Mouse (Mus musculus) heart, adult 2 months (tissue): ENCODE results near the gene Qk. TPM values are rescaled to one million over a fixed set of nuclear protein-coding genes. Genes with fewer than 3 reads are reported as not detected.

Experiments
- DNase-seq, 2 experiments: peaks; one replicate each; pipeline ENCODE4 v3.0.0; 2021
- H3K27ac ChIP-seq: fragments of 200-600 bp; 2 replicates; pipeline ENCODE4 v1.8.1; 2022
- H3K27me3 ChIP-seq: fragments of 200-500 bp; 2 replicates; pipeline ENCODE4 v1.6.1; 2012; ENCODE audit warnings: mild to moderate bottlenecking, low read length, inconsistent platforms, mixed read lengths; ENCODE audit not compliant: control insufficient read depth, insufficient read depth
- H3K36me3 ChIP-seq: fragments of 200-500 bp; 2 replicates; pipeline ENCODE4 v1.6.1; 2012; ENCODE audit warnings: low read length, inconsistent platforms; ENCODE audit not compliant: control insufficient read depth, insufficient read depth
- H3K4me1 ChIP-seq: fragments of 200-500 bp; 2 replicates; pipeline ENCODE4 v1.6.1; 2011; ENCODE audit warnings: low read length; ENCODE audit not compliant: control insufficient read depth, insufficient read depth
- H3K4me3 ChIP-seq: fragments of 200-600 bp; 2 replicates; pipeline ENCODE4 v1.8.1; 2022
- H3K79me2 ChIP-seq: fragments of 200-500 bp; replicated peaks from 2 replicates; pipeline ENCODE4 v1.6.1; 2012; ENCODE audit warnings: mild to moderate bottlenecking, inconsistent platforms, low read length, moderate library complexity, mixed read lengths; ENCODE audit not compliant: control insufficient read depth, insufficient read depth
- H3K9ac ChIP-seq: fragments of 200-500 bp; 2 replicates; pipeline ENCODE4 v1.6.1; 2012; ENCODE audit warnings: low read depth, mild to moderate bottlenecking, control low read depth, inconsistent platforms, low read length, mixed read lengths
- CTCF ChIP-seq: fragments of 200-600 bp; IDR thresholded peaks from 2 replicates; pipeline ENCODE4 v1.8.1; 2022; ENCODE audit warnings: antibody characterized with exemption, mild to moderate bottlenecking, moderate library complexity
- EP300 ChIP-seq: fragments of 200-500 bp; IDR thresholded peaks from 2 replicates; pipeline ENCODE4 v1.6.1; 2011; ENCODE audit warnings: low read depth, low read length, control low read depth; ENCODE audit not compliant: insufficient read depth
- POLR2A ChIP-seq: fragments of 200-500 bp; IDR thresholded peaks from 2 replicates; pipeline ENCODE4 v1.6.1; 2011; ENCODE audit warnings: mild to moderate bottlenecking, low read depth, low read length, control low read depth; ENCODE audit not compliant: insufficient read depth
- WGBS: fragments of 180-500 bp; shearing (Covaris S2); methylation state at CpG from one replicate; pipeline ENCODE4 v1.1.7; 2018; 5-methylcytosine and 5-hydroxymethylcytosine counted together
- intact Hi-C: fragments of 180-260 bp; cut with DNase I; formaldehyde crosslinking; loops from one replicate; pipeline ENCODE4 v1.15.1; 2025
- long read RNA-seq: library from polyadenylated mRNA; stranded (forward); transcript quantifications from one replicate; pipeline ENCODE4 v2.0.0, GENCODE M21; 2021
- polyA plus RNA-seq: library from polyadenylated mRNA; depleted of rRNA; stranded (reverse); fragments of >200 nt; gene quantifications from 2 replicates; pipeline ENCODE4 v1.2.3, GENCODE M21; 2012; rRNA removed
- total RNA-seq, 2 experiments: library from RNA; stranded (reverse); gene quantifications; 2 replicates each; pipeline ENCODE4 v1.2.3; 2021

Qk gene
- 100 to 1,000 TPM; 469 to 514 TPM for total RNA-seq
- 342 and 549 TPM in 2 replicates for polyA plus RNA-seq
- long read RNA-seq, full-length matches to known transcripts = 69 of 380 reads
- long read RNA-seq, partial matches to known transcripts = 93 of 380 reads
- long read RNA-seq, other reads (novel, unspliced or antisense) = 218 of 380 reads

DNA sequence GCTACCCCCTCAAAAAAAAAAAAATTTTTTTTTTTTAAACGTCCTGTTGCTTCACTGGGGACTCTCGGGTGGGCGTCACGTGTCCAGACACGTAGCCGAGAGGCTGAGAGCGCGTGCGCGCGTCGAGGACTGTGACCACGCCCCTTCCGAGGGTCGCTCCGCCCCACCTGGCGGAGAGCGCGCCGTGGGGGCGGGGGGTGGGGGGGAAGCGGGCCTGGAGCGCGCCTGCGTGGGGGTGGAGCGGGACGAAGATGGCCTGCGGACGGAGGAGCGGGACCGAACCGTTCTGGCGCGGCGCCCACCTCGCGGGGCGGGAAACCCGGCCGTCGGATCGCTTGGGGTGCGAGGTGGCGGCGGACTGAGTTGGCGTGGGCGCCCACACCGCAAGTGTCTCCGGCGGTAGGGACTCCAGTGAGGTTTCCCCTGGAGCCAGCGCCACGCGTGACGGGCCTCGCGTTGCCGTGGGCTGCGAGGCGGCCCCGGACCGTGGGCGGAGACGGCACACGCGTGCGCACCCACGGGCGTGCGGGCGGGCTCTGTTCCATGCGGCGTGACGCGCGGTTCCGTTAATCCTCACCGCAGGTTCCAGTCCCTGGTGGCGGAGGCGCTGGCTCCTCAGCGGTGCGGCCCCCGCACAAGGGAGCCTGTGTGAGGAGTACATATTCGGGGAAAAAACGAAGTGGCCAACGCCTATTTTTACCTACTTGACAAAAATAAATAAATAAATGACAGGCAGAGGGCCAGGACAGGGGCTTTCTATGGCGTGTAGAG lies at the start of gene Qk:
Gene Qk, minus strand, starts transcription at position 170 of the 771 bp plus-strand sequence.
- H3K9ac ChIP-seq = peak within 1 kb of the TSS; percentile 100
- H3K36me3 ChIP-seq = peaks cover 4% of the 10 kb centered on the region
- peak within 1 kb of the TSS; percentile 98 for H3K27ac ChIP-seq
- H3K27me3 ChIP-seq = no peaks in the 10 kb centered on the region
- peaks cover 2% of the 10 kb centered on the region for H3K79me2 ChIP-seq
- H3K4me3 ChIP-seq = peak within 1 kb of the TSS; percentile 79
- under 1% methylated on average over 82 of the region's 86 CpGs for WGBS
- intact Hi-C loops = loop anchor here (1.0 to 10.0 kb wide), 7 partner anchors 52 to 1655 kb away; no protein-coding TSS in a partner anchor
- peaks cover 5% of the 10 kb centered on the region for H3K4me1 ChIP-seq
- peak; percentile 62; the same call in 1 of the 2 replicates for TF ChIP-seq POLR2A
- peak; percentile 38; the same call in 1 of the 2 replicates for TF ChIP-seq EP300
- peak; percentile 28; the same call in 1 of the 2 replicates for TF ChIP-seq CTCF
- DNase-seq = peak; percentile 95 to 96

DNA sequence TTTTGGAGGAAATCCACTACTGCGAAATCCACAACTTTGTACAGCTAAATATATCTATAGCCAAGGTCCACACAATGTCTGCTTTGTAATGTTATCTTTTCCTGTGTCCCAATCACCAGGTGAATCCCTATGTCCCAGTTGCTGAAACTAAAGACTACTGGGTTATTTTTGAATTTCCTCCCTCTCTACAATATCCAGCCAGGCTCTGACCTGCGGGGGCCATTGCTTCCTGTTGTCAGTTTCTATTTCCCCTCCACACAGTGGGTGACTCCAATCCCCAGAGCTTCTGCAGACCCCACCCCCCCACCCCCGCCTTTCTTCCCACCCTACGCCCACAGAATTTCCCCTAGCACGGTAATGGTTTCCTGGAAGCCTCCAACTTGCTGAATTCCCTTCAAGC lies 47.4 kb upstream of the Qk start:
- Histone ChIP-seq H3K4me3 (no peak overlapping the region), H3K79me2 (no peaks in the 10 kb centered on the region), H3K4me1 (peaks cover 22% of the 10 kb centered on the region), H3K9ac (no peak overlapping the region), H3K27ac (peak overlapping the region; percentile 67), H3K27me3 (no peaks in the 10 kb centered on the region), H3K36me3 (peaks cover 7% of the 10 kb centered on the region)
- TF ChIP-seq EP300 (no peak), POLR2A (no peak), CTCF (no peak)
- no peak for DNase-seq
- intact Hi-C loops = loop anchor here (2.0 kb wide), 1 partner anchor 272 kb away; no protein-coding TSS in a partner anchor
- 36% methylated on average over 5 of the region's 5 CpGs for WGBS

DNA sequence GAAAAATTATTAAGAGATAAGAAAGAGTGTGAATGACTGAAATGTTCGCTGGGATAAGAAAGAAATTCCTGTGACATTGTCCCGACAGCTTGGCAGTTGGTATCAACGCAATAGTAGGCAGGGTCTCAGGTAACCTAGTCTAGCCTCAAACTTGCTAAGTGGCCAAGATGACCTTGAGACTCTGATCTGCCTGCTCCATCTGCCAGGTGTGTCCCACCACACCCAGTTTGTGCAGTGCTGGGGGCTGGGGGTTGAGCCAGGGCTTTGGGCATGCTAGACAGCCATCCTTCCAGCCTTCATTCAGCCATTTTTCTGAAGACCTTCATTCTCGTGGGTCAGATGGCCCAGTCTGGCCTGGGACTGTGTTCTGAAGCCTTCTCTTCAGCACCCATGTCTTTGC lies 46.9 kb upstream of the Qk start:
- H3K27ac ChIP-seq = peak overlapping the region; percentile 67
- DNase-seq = no peak
- no peak overlapping the region for H3K9ac ChIP-seq
- H3K4me3 ChIP-seq = no peak overlapping the region
- no peak for TF ChIP-seq EP300
- no peak for TF ChIP-seq POLR2A
- no peak for TF ChIP-seq CTCF
- peaks cover 20% of the 10 kb centered on the region for H3K4me1 ChIP-seq
- no peaks in the 10 kb centered on the region for H3K79me2 ChIP-seq
- no peaks in the 10 kb centered on the region for H3K27me3 ChIP-seq
- WGBS = 47% methylated on average over 4 of the region's 4 CpGs
- peaks cover 7% of the 10 kb centered on the region for H3K36me3 ChIP-seq
- intact Hi-C loops = loop anchor here (2.0 kb wide), 1 partner anchor 272 kb away; no protein-coding TSS in a partner anchor

DNA sequence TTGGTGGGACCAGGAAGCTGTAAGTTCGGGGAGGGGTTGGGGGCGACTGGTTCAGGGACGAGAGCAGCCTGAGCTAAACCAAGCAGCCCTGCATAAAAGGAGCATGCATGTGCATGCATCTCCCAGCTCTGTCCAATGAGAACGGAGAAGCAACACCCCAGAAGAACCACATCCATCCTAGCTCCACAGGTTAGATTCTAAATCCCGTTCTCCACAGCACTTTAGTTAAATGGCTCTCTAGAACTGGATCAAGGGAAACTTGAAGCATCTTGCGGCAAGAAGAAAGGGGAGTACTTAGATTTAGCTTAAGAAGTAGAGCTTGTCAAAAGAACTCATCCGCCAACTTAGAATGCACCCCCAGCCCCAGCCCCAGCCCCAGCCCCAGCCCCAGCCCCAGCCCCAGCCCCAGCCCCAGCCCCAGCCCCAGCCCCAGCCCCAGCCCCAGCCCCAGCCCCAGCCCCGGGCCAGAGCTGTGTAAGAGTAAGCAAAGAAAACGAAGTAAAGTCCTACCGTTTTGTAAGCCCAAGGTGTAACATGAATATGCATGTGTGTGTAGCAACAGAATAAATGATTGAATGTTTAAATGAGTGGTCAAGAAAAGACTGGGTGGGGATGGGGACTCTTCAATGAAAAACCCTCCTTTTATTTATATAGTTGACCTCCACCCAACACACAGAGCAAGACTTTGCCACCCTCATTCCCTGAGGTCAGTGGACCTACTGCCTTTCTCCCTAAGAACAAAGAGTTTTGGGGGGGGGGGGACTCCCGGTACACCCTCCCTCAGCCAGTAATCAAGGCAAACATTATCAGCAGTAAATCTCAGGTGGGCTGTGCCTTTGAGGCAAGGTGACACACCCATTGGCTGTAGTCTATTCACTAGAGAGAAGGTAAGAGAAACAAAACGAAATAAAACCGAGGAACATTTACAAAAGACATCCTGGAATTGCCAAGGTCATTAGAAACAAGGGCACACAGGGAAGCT lies 46.1 kb upstream of the Qk start:
- peaks cover 16% of the 10 kb centered on the region for H3K4me1 ChIP-seq
- no peaks in the 10 kb centered on the region for H3K27me3 ChIP-seq
- 80% methylated on average over 13 of the region's 13 CpGs for WGBS
- H3K79me2 ChIP-seq = no peaks in the 10 kb centered on the region
- no peak overlapping the region for H3K4me3 ChIP-seq
- no peak overlapping the region for H3K9ac ChIP-seq
- peaks cover 2% of the 10 kb centered on the region for H3K36me3 ChIP-seq
- no peak for TF ChIP-seq EP300
- no peak for TF ChIP-seq POLR2A
- TF ChIP-seq CTCF = no peak
- no peak for DNase-seq
- no peak overlapping the region; the same call in 1 of the 2 replicates for H3K27ac ChIP-seq
- intact Hi-C loops = loop anchor here (2.0 kb wide), 1 partner anchor 271 kb away; no protein-coding TSS in a partner anchor

DNA sequence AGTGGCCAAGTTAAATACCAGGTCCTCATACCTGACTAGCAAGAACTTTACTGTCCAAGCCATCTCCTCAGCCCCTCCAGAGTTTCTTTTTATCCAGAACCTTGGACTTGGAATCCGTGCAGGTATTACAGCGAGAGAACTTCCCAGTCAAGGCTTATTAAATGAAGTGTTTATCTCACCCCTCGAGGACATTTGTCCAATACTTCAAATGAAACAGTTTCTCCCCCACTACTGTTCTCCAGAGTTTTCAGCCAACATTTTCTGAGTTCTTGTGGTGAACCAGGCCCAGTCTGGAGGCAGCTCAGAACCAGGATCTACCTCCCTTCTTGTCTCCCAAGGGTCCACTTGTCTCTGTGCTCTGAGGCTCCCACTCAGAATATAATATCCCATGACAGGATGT lies 43.5 kb upstream of the Qk start:
- Histone ChIP-seq H3K79me2 (no peaks in the 10 kb centered on the region), H3K36me3 (peaks cover 2% of the 10 kb centered on the region), H3K4me3 (no peak overlapping the region), H3K4me1 (peaks cover 21% of the 10 kb centered on the region), H3K27ac (no peak overlapping the region), H3K9ac (no peak overlapping the region), H3K27me3 (no peaks in the 10 kb centered on the region)
- 80% methylated on average over 3 of the region's 3 CpGs for WGBS
- intact Hi-C loops = no loop called here
- TF ChIP-seq EP300 = no peak
- TF ChIP-seq CTCF = no peak
- no peak for TF ChIP-seq POLR2A
- DNase-seq = no peak
